Mouse (Mus musculus) lung, postnatal 0 days (tissue): ENCODE data around the gene Aimp2.

Experiments used
- CTCF ChIP-seq: IDR thresholded peaks from 2 replicates; pipeline ENCODE4 v1.5.1; 2016; ENCODE audit warnings: antibody characterized with exemption, mild to moderate bottlenecking
- EP300 ChIP-seq: IDR thresholded peaks from 2 replicates; pipeline ENCODE4 v1.6.1; 2016; ENCODE audit warnings: antibody characterized with exemption, mild to moderate bottlenecking, control low read depth

DNA sequence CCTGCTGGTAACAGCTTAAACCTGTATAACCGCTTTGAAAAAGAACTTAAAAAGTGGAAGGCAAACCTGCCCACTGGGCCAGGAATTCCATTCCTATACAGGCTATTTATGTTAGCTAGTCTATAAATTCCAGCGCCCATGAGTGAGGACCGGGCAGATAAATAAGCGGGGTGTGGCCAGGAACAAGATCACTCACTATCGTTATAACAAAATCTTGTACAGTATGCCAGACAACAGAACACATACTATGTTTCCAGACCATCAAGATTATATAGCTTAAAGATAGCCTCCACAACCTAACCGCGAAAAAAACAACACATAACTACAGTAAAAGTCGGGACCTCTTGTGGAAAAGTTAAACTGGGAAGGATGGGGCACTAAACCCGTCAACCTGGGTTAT is 721 bp downstream of the Aimp2 start:
- TF ChIP-seq CTCF (no peak), EP300 (no peak)
